Mouse (Mus musculus): Measurements from ENCODE around the gene Epn1. TPM values are rescaled to one million over a fixed set of nuclear protein-coding genes. Genes with fewer than 3 reads are reported as not detected.
A peak's percentile ranks its signal among the peaks of the same experiment; 100 is the strongest.

Epn1 gene
- total and polyA plus RNA-seq, 2 experiments from 2014 or later, result 111 to 433 TPM

DNA sequence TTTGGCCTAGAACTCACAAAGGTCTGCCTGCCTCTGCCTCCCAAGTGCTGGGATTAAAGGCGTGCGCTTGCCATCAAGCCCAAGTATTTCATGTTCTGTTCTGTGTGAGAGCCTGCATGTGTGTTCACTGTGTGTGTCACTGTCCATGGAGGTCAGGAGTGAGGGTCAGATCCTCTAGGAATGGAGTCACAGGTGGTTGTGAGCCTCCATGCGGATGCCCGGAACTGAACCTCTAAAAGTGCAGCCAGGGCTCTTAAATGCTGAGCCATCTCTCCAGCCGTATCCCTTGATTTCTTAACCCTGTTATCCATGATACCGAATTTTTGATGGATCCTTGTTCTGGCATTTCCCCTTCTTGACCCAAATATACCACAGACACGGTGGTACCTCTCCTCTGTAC, 43.0 kb upstream of the Epn1 start:
- H3K27ac ChIP-seq, result peak overlapping the region; percentile 98; the same call in 1 of the 2 replicates
- H3K4me1 ChIP-seq (ENCODE audit: insufficient read depth, low read length), result peaks cover 7% of the 10 kb centered on the region; the same call in 1 of the 2 replicates
- H3K9me3 ChIP-seq (ENCODE audit: low read length), result no peaks in the 10 kb centered on the region
- WGBS, result 94% methylated on average over 7 of the region's 7 CpGs
- TF ChIP-seq CTCF (IDR thresholded peaks at IDR 0.05; ENCODE audit: low read depth), result no peak
- 0 out of 2 replicates have a peak overlapping the region, but pooled peaks have one; percentile 64 for H3K4me3 ChIP-seq (ENCODE audit: low read length)
- DNase-seq (ENCODE audit: low spot score) (no peak), ATAC-seq (no peak)
- H3K9ac ChIP-seq (replicated peaks; ENCODE audit: low read length), result no peak overlapping the region
- no peaks in the 10 kb centered on the region for H3K27me3 ChIP-seq (ENCODE audit: insufficient read depth, low read length)
- no peak overlapping the region; the same call in 1 of the 2 replicates for H3K4me2 ChIP-seq (ENCODE audit: low read depth, low read length)
- H3K36me3 ChIP-seq (ENCODE audit: insufficient read depth, low read length), result peaks cover 20% of the 10 kb centered on the region

DNA sequence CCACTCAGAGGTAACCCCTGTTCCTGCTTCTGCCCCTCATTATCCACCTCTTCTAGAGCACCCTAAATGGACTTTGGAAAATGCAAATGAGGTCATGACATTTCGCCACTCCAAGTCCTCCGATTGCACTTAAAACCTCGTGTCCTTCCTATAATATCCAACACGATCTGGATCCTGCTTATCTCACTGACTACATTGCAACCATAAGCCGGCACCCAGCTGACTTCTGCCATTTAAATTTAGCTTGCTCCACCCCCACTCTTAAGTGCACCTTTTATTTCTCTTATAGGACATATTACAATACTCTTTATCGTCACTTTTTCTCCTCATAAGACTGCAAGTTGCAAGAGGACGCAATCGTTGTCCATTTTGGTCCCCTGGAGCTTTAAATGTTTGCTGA, 42.6 kb upstream of the Epn1 start:
- H3K4me1 ChIP-seq (ENCODE audit: insufficient read depth, low read length), result peaks cover 7% of the 10 kb centered on the region; the same call in 1 of the 2 replicates
- H3K36me3 ChIP-seq (ENCODE audit: insufficient read depth, low read length), result peaks cover 15% of the 10 kb centered on the region
- peak overlapping the region; percentile 80 for H3K9ac ChIP-seq (replicated peaks; ENCODE audit: low read length)
- peak overlapping the region; percentile 98 for H3K27ac ChIP-seq
- peak overlapping the region; percentile 54 for H3K4me2 ChIP-seq (ENCODE audit: low read depth, low read length)
- ATAC-seq (no peak), DNase-seq (ENCODE audit: low spot score) (no peak)
- H3K27me3 ChIP-seq (ENCODE audit: insufficient read depth, low read length), result no peaks in the 10 kb centered on the region
- peak overlapping the region; percentile 64 for H3K4me3 ChIP-seq (ENCODE audit: low read length)
- 83% methylated on average over 8 of the region's 8 CpGs for WGBS
- no peak for TF ChIP-seq CTCF (IDR thresholded peaks at IDR 0.05; ENCODE audit: low read depth)
- no peaks in the 10 kb centered on the region for H3K9me3 ChIP-seq (ENCODE audit: low read length)

DNA sequence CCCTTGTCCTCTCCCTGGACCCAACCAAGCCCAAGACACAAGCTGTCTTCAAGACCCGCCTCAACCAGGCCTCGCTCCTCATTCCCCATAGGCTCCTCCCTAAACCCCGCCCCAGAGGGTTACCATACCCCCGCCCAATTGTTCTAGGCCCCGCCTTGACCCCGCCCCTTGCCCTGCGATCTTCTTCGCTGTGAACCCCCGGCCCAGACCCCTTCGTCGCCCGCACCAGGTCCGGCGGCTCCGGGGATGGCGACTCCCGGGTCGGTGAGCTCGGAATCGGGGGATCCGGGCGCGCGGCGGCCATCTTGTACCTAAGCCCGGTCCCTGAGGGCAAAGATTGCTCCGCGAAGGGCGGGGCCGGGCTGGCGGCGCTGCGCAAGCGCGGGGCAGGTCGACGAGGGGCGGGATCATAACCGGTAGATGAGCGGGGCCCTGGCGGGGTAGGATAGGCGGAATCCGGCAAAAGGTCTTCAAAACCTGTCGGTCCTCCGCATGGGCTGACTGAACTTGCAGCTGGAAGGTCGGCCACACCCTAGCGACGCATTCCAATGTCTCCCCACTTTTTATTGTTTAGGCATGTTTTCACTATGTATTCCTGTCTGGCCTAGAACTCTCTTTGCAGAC, 41.8 kb upstream of the Epn1 start, which contains the start of gene Zfp784:
Gene Zfp784, minus strand, starts transcription at position 338 of the 624 bp plus-strand sequence.
- Histone ChIP-seq H3K4me2 (ENCODE audit: low read depth, low read length) (peak within 1 kb of the TSS; percentile 54), H3K27ac (peak within 1 kb of the TSS; percentile 98), H3K36me3 (ENCODE audit: insufficient read depth, low read length) (peaks cover 9% of the 10 kb centered on the region; the same call in 1 of the 2 replicates), H3K4me1 (ENCODE audit: insufficient read depth, low read length) (peaks cover 7% of the 10 kb centered on the region; the same call in 1 of the 2 replicates), H3K27me3 (ENCODE audit: insufficient read depth, low read length) (no peaks in the 10 kb centered on the region), H3K9ac (replicated peaks; ENCODE audit: low read length) (peak within 1 kb of the TSS; percentile 80), H3K9me3 (ENCODE audit: low read length) (no peaks in the 10 kb centered on the region), H3K4me3 (ENCODE audit: low read length) (peak within 1 kb of the TSS; percentile 64)
- TF ChIP-seq CTCF (IDR thresholded peaks at IDR 0.05; ENCODE audit: low read depth), result no peak
- DNase-seq (ENCODE audit: low spot score) (peak; percentile 96), ATAC-seq (peak; percentile 96)
- WGBS, result under 1% methylated on average over 48 of the region's 48 CpGs

DNA sequence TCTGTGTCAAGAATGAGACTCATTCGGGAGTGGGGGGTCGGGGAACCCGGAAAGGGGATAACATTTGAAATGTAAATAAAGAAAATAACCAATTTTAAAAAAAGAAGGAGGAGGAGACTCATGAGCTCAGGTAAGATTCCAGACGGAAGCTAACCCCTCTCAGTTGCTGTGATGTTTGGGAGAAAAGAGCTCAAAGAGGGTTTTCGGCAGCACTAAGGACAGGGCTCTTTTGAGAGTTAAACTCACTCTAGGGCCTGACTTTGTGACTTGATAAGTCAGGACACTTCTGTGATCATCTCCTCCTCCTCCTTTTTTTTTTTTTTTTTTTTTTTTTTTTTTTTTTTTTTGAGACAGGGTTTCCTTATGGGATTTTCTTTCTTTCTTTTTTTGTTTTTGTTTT, 41.1 kb upstream of the Epn1 start:
- Histone ChIP-seq H3K4me2 (ENCODE audit: low read depth, low read length) (peak overlapping the region; percentile 54), H3K9me3 (ENCODE audit: low read length) (no peaks in the 10 kb centered on the region), H3K4me3 (ENCODE audit: low read length) (peak overlapping the region; percentile 64), H3K27ac (peak overlapping the region; percentile 98; the same call in 1 of the 2 replicates), H3K4me1 (ENCODE audit: insufficient read depth, low read length) (peaks cover 7% of the 10 kb centered on the region; the same call in 1 of the 2 replicates), H3K36me3 (ENCODE audit: insufficient read depth, low read length) (0 out of 2 replicates have a peak, but pooled peaks cover 9% of the 10 kb centered on the region), H3K9ac (replicated peaks; ENCODE audit: low read length) (peak overlapping the region; percentile 80), H3K27me3 (ENCODE audit: insufficient read depth, low read length) (no peaks in the 10 kb centered on the region)
- DNase-seq (ENCODE audit: low spot score) (no peak), ATAC-seq (no peak)
- no peak for TF ChIP-seq CTCF (IDR thresholded peaks at IDR 0.05; ENCODE audit: low read depth)
- 36% methylated on average over 5 of the region's 5 CpGs for WGBS

DNA sequence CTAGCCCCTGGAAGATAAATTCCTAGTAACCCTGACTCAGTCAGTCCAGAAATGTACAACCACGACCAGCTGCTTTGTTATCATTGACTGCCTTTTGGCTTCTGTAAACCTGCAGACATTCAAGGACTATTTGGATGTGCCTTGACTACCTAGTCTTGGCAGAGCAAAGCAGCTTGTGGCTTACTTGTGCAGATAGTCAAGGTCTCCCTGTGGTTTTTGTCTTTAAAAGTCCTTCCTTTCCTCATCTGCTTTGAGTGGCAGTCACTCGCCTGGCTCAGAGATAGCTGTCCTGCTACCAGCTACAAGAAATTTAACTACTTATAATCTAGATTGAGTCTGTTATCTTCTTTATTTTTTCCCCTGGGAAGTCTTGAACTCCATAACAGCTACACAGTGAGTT, 35.1 kb upstream of the Epn1 start:
- Histone ChIP-seq H3K36me3 (ENCODE audit: insufficient read depth, low read length) (0 out of 2 replicates have a peak, but pooled peaks cover 4% of the 10 kb centered on the region), H3K4me2 (ENCODE audit: low read depth, low read length) (no peak overlapping the region), H3K4me1 (ENCODE audit: insufficient read depth, low read length) (no peaks in the 10 kb centered on the region), H3K27me3 (ENCODE audit: insufficient read depth, low read length) (no peaks in the 10 kb centered on the region), H3K9me3 (ENCODE audit: low read length) (no peaks in the 10 kb centered on the region), H3K27ac (no peak overlapping the region), H3K9ac (replicated peaks; ENCODE audit: low read length) (no peak overlapping the region), H3K4me3 (ENCODE audit: low read length) (no peak overlapping the region)
- DNase-seq (ENCODE audit: low spot score) (no peak), ATAC-seq (no peak)
- TF ChIP-seq CTCF (IDR thresholded peaks at IDR 0.05; ENCODE audit: low read depth), result no peak
- WGBS, result 86% methylated on average over 2 of the region's 2 CpGs

DNA sequence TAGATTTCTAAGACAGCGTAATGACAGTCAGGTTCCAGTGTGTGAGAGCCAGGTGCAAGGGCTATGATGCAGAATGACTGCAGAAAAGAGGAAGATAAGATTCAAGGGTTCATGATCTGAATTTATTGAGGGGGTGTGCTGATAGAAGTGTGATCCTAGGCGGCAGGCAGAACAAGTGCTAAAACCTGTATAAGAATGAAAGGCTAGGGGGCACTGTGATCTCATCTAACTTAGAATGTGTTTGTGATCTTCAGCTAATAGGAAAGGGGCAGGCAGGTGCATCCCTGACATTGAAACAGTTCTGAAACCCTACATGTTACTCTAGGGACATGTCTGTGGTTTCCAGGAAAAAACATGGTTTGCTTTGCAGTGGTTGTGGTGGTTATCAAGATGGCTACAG, 33.9 kb upstream of the Epn1 start:
- no peak overlapping the region for H3K4me2 ChIP-seq (ENCODE audit: low read depth, low read length)
- TF ChIP-seq CTCF (IDR thresholded peaks at IDR 0.05; ENCODE audit: low read depth), result no peak
- no peaks in the 10 kb centered on the region for H3K9me3 ChIP-seq (ENCODE audit: low read length)
- ATAC-seq (no peak), DNase-seq (ENCODE audit: low spot score) (no peak)
- no peaks in the 10 kb centered on the region for H3K27me3 ChIP-seq (ENCODE audit: insufficient read depth, low read length)
- WGBS, result 59% methylated on average over 2 of the region's 2 CpGs
- H3K36me3 ChIP-seq (ENCODE audit: insufficient read depth, low read length), result no peaks in the 10 kb centered on the region
- no peak overlapping the region for H3K27ac ChIP-seq
- no peak overlapping the region for H3K4me3 ChIP-seq (ENCODE audit: low read length)
- no peak overlapping the region for H3K9ac ChIP-seq (replicated peaks; ENCODE audit: low read length)
- H3K4me1 ChIP-seq (ENCODE audit: insufficient read depth, low read length), result 0 out of 2 replicates have a peak, but pooled peaks cover 7% of the 10 kb centered on the region

DNA sequence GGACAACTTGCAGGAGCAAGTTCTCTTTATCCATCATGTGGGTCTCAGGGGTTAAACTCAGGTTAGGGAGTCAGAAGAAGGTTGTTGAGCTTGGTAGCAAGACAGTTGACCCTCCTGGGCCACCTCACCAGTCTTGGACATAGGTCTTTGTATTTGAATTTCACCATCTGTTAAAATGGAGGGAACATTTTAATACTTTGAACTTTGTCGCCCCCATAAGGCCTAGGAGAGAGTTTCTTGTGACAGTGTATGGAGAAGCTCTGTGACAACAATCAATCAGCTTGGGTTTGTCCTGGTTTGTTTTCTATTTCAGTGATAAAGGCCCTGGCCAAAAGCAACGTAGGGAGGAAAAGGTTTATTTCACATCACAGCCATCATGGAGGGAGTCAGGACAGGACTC, 32.7 kb upstream of the Epn1 start:
- 28% methylated on average over 2 of the region's 2 CpGs for WGBS

More for the DNA sequence above, 32.7 kb upstream of the Epn1 start:
- Histone ChIP-seq H3K27me3 (ENCODE audit: insufficient read depth, low read length) (no peaks in the 10 kb centered on the region), H3K9me3 (ENCODE audit: low read length) (no peaks in the 10 kb centered on the region), H3K4me1 (ENCODE audit: insufficient read depth, low read length) (0 out of 2 replicates have a peak, but pooled peaks cover 7% of the 10 kb centered on the region), H3K9ac (replicated peaks; ENCODE audit: low read length) (no peak overlapping the region), H3K4me2 (ENCODE audit: low read depth, low read length) (no peak overlapping the region), H3K4me3 (ENCODE audit: low read length) (no peak overlapping the region), H3K36me3 (ENCODE audit: insufficient read depth, low read length) (no peaks in the 10 kb centered on the region), H3K27ac (no peak overlapping the region)
- DNase-seq (ENCODE audit: low spot score) (peak; percentile 71), ATAC-seq (no peak)
- TF ChIP-seq CTCF (IDR thresholded peaks at IDR 0.05; ENCODE audit: low read depth), result peak; percentile 51
